Mouse (Mus musculus): ENCODE measurements around the gene Olfr1387.
"Not testable (repeated sequence)": the region's sequence is repeated elsewhere in the genome, so short reads cannot be mapped to it uniquely, and the experiment has no call there.

The Olfr1387 gene

GRCm38 (mm10) chr11:49455043-49455442 lies at the start of gene Olfr1387:
Gene Olfr1387, plus strand, starts transcription at chr11:49455343.
- no peak for DNase-seq

GRCm38 (mm10) chr11:49406784-49407183 lies 48.4 kb upstream of the Olfr1387 start:
- no peak for DNase-seq

DNA sequence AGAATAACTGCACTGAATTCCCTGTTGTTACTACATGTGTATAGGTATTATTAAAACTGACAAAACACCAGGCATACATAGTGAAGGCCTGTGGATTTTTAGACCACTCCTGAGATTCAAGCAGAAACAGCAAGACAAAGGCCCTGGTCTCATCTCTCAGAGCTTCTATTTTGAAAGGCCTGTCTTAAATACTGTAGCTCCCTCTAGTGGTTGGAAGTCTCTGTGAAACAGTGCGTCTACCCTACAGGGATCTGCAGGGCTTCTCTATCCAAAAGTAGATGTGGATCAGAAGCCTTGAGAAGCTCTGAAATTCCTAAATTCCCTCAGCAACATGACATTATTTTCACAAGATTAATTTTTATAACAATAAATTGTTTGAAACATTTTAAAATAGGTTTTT lies 44.6 kb upstream of the Olfr1387 start:
- no peak for DNase-seq

GRCm38 (mm10) chr11:49422767-49423166 lies 32.4 kb upstream of the Olfr1387 start, which contains the start of gene Olfr1389:
Gene Olfr1389, plus strand, starts transcription at chr11:49423067.
- no peak for DNase-seq

- no peak for DNase-seq
Measured at GRCm38 (mm10) chr11:49425257-49425927, 29.8 kb upstream of the Olfr1387 start.

- peak; percentile 11 for DNase-seq
Measured at GRCm38 (mm10) chr11:49429641-49430040, 25.5 kb upstream of the Olfr1387 start.

DNA sequence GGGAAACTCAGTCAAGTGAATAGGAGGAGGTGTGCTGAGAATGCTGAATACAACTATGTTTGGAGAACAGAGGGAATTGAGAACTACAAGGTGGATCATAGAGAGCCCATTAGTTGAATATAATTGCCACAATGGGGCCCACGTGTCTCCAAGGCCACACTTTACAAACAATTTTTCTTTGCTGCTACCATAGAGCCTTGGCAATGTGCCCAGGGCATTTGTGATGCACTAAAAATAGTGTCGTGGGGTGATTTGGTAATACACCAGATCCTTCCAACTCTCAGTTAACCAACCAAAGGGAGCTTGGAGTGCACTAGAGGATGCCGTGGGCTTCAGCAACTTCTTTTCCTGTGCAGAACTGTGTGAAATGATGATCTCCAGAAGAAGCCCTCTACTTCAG lies 18.7 kb upstream of the Olfr1387 start, which contains the start of gene Olfr1388:
Olfr1388 (plus strand) TSS at position 214 of the 400 bp plus-strand sequence.
- DNase-seq: peak; percentile 6

- not testable (repeated sequence) for DNase-seq
Measured at GRCm38 (mm10) chr11:49464746-49465145, 9.6 kb downstream of the Olfr1387 start, which contains the start of gene Olfr1386. Gene Olfr1386, plus strand, starts transcription at chr11:49465046.

- DNase-seq: no peak
Measured at GRCm38 (mm10) chr11:49485973-49486372, 30.8 kb downstream of the Olfr1387 start.

DNA sequence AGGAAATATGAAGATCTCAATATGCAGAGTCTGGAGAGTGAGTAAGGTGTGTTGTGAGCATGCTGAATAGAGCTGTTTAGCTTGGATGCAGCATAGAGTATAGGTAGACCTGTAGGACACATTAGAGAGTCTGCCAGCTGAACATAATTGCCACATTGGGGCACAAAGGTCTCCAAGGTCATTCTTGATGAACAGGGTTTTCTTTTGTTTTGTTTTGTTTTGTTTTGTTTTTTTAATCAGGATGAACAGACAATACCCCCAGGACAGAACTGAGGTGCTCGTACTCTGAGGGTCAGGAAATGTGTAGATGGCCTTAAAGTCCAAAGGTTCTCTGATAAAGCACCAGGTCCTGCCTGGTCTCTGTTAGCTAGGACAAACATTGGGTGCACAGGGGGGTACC lies 33.6 kb downstream of the Olfr1387 start, which contains the start of gene Olfr1385:
Olfr1385 (plus strand) TSS at position 301 of the 400 bp plus-strand sequence.
- not testable (repeated sequence) for DNase-seq
